Comparison of ENCODE assay signal across 8 mouse cellular contexts in the genomic region with DNA sequence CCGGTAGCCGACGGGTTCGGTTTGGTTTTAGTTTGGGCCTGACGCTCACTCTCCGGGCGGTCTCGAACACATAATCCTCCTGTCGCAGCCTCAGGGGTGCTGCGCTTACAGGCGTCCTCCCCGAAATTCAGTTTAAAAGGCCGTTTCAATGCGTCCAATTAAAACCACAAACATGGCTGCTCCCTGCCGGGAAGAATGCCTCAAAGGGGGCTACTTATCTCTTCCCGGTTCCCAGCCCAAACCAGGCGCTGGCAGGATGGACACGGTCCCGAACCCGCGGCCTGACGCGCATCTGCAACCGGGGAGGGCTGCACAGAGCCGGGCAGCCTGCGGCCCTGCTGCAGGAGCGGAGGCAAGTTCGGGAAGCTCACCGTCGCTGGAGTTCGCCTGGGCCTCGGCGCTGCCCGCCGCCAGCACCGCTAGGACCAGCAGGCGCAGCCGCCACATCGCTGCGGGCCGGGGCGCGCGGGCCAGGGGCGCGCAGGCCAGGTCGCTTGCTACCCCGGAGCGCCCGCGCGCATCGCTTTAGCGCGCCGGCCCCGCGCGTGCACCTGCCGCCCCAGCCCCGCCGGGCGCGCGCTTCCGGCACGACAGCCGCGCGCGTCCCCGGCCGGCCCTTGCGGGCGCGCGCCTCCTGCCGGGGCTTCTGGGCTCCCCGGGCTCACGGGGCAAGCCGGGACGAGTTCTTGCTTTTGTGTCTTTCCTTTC. TPM values are rescaled to one million over a fixed set of nuclear protein-coding genes. Genes with fewer than 3 reads are reported as not detected.
A peak's percentile ranks its signal among the peaks of the same experiment; 100 is the strongest.
DNase-seq lines count a peak whose midpoint lies in the region; ATAC-seq and TF ChIP-seq lines count a peak whose summit lies in the region.

No protein-coding gene starts in this region.

- DNase-seq in 3134 (ENCODE audit: extremely low read depth, insufficient read length, low spot score): peak; percentile 93
- DNase-seq in adrenal gland, postnatal 25 days: peak; percentile 87
- peak; percentile 86 to 91 for DNase-seq in heart, adult 2 months
- DNase-seq in kidney, adult 18-20 months: peak; percentile 78
- peak; percentile 96 for DNase-seq in midbrain, embryonic 14.5 days
- DNase-seq in spleen, adult 12 weeks (ENCODE audit: low spot score): peak; percentile 74

- H3K4me1 ChIP-seq in embryonic facial prominence, embryonic 13.5 days: peaks cover 14% of the 10 kb centered on the region
- peaks cover 5% of the 10 kb centered on the region for H3K4me1 ChIP-seq in heart, adult 2 months (ENCODE audit: control insufficient read depth, insufficient read depth, low read length)
- H3K4me1 ChIP-seq in limb, embryonic 13.5 days: peaks cover 22% of the 10 kb centered on the region
- H3K4me1 ChIP-seq in midbrain, embryonic 14.5 days (ENCODE audit: control insufficient read depth, insufficient read depth, low read length): peaks cover 5% of the 10 kb centered on the region; the same call in 1 of the 2 replicates

- no peaks in the 10 kb centered on the region for H3K36me3 ChIP-seq in embryonic facial prominence, embryonic 13.5 days
- H3K36me3 ChIP-seq in heart, adult 2 months (ENCODE audit: control insufficient read depth, insufficient read depth, low read length): no peaks in the 10 kb centered on the region
- H3K36me3 ChIP-seq in limb, embryonic 13.5 days: no peaks in the 10 kb centered on the region
- no peaks in the 10 kb centered on the region for H3K36me3 ChIP-seq in midbrain, embryonic 14.5 days (ENCODE audit: control insufficient read depth, insufficient read depth, low read length)

- peak; percentile 82 for ATAC-seq in embryonic facial prominence, embryonic 13.5 days (ENCODE audit: insufficient number of reproducible peaks, insufficient read depth, low FRiP score, low TSS enrichment, low read depth)
- peak; percentile 94 for ATAC-seq in limb, embryonic 13.5 days (ENCODE audit: low FRiP score, low read depth)
- peak; percentile 94 for ATAC-seq in midbrain, embryonic 14.5 days (ENCODE audit: low FRiP score, low TSS enrichment)

- no peaks in the 10 kb centered on the region for H3K27me3 ChIP-seq in embryonic facial prominence, embryonic 13.5 days
- H3K27me3 ChIP-seq in heart, adult 2 months (ENCODE audit: control insufficient read depth, insufficient read depth, low read length): no peaks in the 10 kb centered on the region
- H3K27me3 ChIP-seq in limb, embryonic 13.5 days: no peaks in the 10 kb centered on the region
- H3K27me3 ChIP-seq in midbrain, embryonic 14.5 days (ENCODE audit: control insufficient read depth, insufficient read depth, low read length): no peaks in the 10 kb centered on the region

- H3K4me3 ChIP-seq in embryonic facial prominence, embryonic 13.5 days: peak overlapping the region; percentile 81
- H3K4me3 ChIP-seq in heart, adult 2 months: peak overlapping the region; percentile 97
- H3K4me3 ChIP-seq in limb, embryonic 13.5 days: peak overlapping the region; percentile 76
- peak overlapping the region; percentile 63 for H3K4me3 ChIP-seq in midbrain, embryonic 14.5 days (replicated peaks; ENCODE audit: low read depth, low read length)

- TF ChIP-seq POLR2A in heart, adult 2 months (IDR thresholded peaks at IDR 0.05; ENCODE audit: insufficient read depth, low read depth, low read length): no peak

- peak overlapping the region; percentile 70 for H3K4me2 ChIP-seq in embryonic facial prominence, embryonic 13.5 days
- H3K4me2 ChIP-seq in limb, embryonic 13.5 days (replicated peaks): peak overlapping the region; percentile 71
- peak overlapping the region; percentile 70 for H3K4me2 ChIP-seq in midbrain, embryonic 14.5 days (ENCODE audit: low read length)

- intact Hi-C loops in heart, adult 2 months (cut with DNase I): no loop called here

- H3K79me2 ChIP-seq in heart, adult 2 months (replicated peaks; ENCODE audit: control insufficient read depth, insufficient read depth, low read length): no peaks in the 10 kb centered on the region

- TF ChIP-seq EP300 in heart, adult 2 months (IDR thresholded peaks at IDR 0.05; ENCODE audit: insufficient read depth, low read depth, low read length): no peak

- 0 out of 2 replicates have a peak, but pooled peaks have one; percentile 10 for TF ChIP-seq CTCF in heart, adult 2 months (IDR thresholded peaks at IDR 0.05)

- WGBS in embryonic facial prominence, embryonic 13.5 days: under 1% methylated on average over 82 of the region's 82 CpGs
- WGBS in heart, adult 2 months: 2% methylated on average over 81 of the region's 82 CpGs
- under 1% methylated on average over 49 of the region's 82 CpGs for WGBS in limb, embryonic 13.5 days
- under 1% methylated on average over 82 of the region's 82 CpGs for WGBS in midbrain, embryonic 14.5 days

- H3K9ac ChIP-seq in embryonic facial prominence, embryonic 13.5 days: peak overlapping the region; percentile 91
- H3K9ac ChIP-seq in heart, adult 2 months (ENCODE audit: low read depth, low read length): peak overlapping the region; percentile 79
- H3K9ac ChIP-seq in limb, embryonic 13.5 days: peak overlapping the region; percentile 88
- peak overlapping the region; percentile 68 for H3K9ac ChIP-seq in midbrain, embryonic 14.5 days (replicated peaks; ENCODE audit: low read length)

- peak overlapping the region; percentile 86 for H3K27ac ChIP-seq in embryonic facial prominence, embryonic 13.5 days
- peak overlapping the region; percentile 90 for H3K27ac ChIP-seq in heart, adult 2 months
- H3K27ac ChIP-seq in limb, embryonic 13.5 days: peak overlapping the region; percentile 89
- H3K27ac ChIP-seq in midbrain, embryonic 14.5 days (replicated peaks; ENCODE audit: low read depth, low read length): peak overlapping the region; percentile 83

- no peaks in the 10 kb centered on the region for H3K9me3 ChIP-seq in embryonic facial prominence, embryonic 13.5 days
- no peaks in the 10 kb centered on the region for H3K9me3 ChIP-seq in limb, embryonic 13.5 days
- H3K9me3 ChIP-seq in midbrain, embryonic 14.5 days (ENCODE audit: control insufficient read depth, low read length): no peaks in the 10 kb centered on the region

RNA-seq across cellular contexts. Expression of gene Med21, which starts 8.2 kb away (rescaled TPM):
- 70.3 and 72.0 TPM in 2 replicates for total RNA-seq in adrenal gland, postnatal 25 days (2021)
- 139 and 151 TPM in 2 replicates for polyA plus RNA-seq in embryonic facial prominence, embryonic 13.5 days (2015; fragmentation: Nextera tagmentation; extraction: Ambion mirVana)
- total RNA-seq in heart, adult 2 months (2021): 10 to 100 TPM; 43.0 to 50.5 TPM
- polyA plus RNA-seq in heart, adult 2 months (2012; rRNA removed): 39.4 and 77.7 TPM in 2 replicates
- polyA plus RNA-seq in limb, embryonic 13.5 days (2015; fragmentation: Nextera tagmentation; extraction: Ambion mirVana): 160 and 165 TPM in 2 replicates
- polyA plus RNA-seq in midbrain, embryonic 14.5 days (2014; fragmentation: Nextera tagmentation; extraction: Ambion mirVana): 103 and 105 TPM in 2 replicates

RNA-seq across cellular contexts. Expression of gene Tm7sf3, which starts 8.5 kb away (rescaled TPM):
- 38.1 and 53.9 TPM in 2 replicates for total RNA-seq in adrenal gland, postnatal 25 days (2021)
- 39.8 and 45.9 TPM in 2 replicates for polyA plus RNA-seq in embryonic facial prominence, embryonic 13.5 days (2015; fragmentation: Nextera tagmentation; extraction: Ambion mirVana)
- total RNA-seq in heart, adult 2 months (2021): 10 to 100 TPM; 14.6 to 18.0 TPM
- polyA plus RNA-seq in heart, adult 2 months (2012; rRNA removed): 9.7 and 12.2 TPM in 2 replicates
- 38.3 and 39.2 TPM in 2 replicates for polyA plus RNA-seq in limb, embryonic 13.5 days (2015; fragmentation: Nextera tagmentation; extraction: Ambion mirVana)
- polyA plus RNA-seq in midbrain, embryonic 14.5 days (2014; fragmentation: Nextera tagmentation; extraction: Ambion mirVana): 23.9 and 31.6 TPM in 2 replicates

RNA-seq across cellular contexts. Expression of gene Ints13, which starts 56.5 kb away (rescaled TPM):
- total RNA-seq in adrenal gland, postnatal 25 days (2021): 35.3 and 44.5 TPM in 2 replicates
- 75.7 and 77.0 TPM in 2 replicates for polyA plus RNA-seq in embryonic facial prominence, embryonic 13.5 days (2015; fragmentation: Nextera tagmentation; extraction: Ambion mirVana)
- 10 to 100 TPM; 17.8 to 18.2 TPM for total RNA-seq in heart, adult 2 months (2021)
- polyA plus RNA-seq in heart, adult 2 months (2012; rRNA removed): 8.5 and 20.5 TPM in 2 replicates
- polyA plus RNA-seq in limb, embryonic 13.5 days (2015; fragmentation: Nextera tagmentation; extraction: Ambion mirVana): 69.8 and 78.4 TPM in 2 replicates
- polyA plus RNA-seq in midbrain, embryonic 14.5 days (2014; fragmentation: Nextera tagmentation; extraction: Ambion mirVana): 37.9 and 53.9 TPM in 2 replicates

RNA-seq across cellular contexts. Expression of gene Fgfr1op2, which starts 57.2 kb away (rescaled TPM):
- 116 and 119 TPM in 2 replicates for total RNA-seq in adrenal gland, postnatal 25 days (2021)
- 94.1 and 108 TPM in 2 replicates for polyA plus RNA-seq in embryonic facial prominence, embryonic 13.5 days (2015; fragmentation: Nextera tagmentation; extraction: Ambion mirVana)
- total RNA-seq in heart, adult 2 months (2021): 10 to 100 TPM; 67.5 to 72.2 TPM
- 31.3 and 42.6 TPM in 2 replicates for polyA plus RNA-seq in heart, adult 2 months (2012; rRNA removed)
- polyA plus RNA-seq in limb, embryonic 13.5 days (2015; fragmentation: Nextera tagmentation; extraction: Ambion mirVana): 93.5 and 100 TPM in 2 replicates
- 41.5 and 52.3 TPM in 2 replicates for polyA plus RNA-seq in midbrain, embryonic 14.5 days (2014; fragmentation: Nextera tagmentation; extraction: Ambion mirVana)

Comparison
In these comparisons a context has a peak if more than half of its experiments do, and no peak if none do; other contexts are left out.
1. Peak in every context shown above with its lines: DNase-seq, ATAC-seq, H3K4me3 ChIP-seq and H3K27ac ChIP-seq.